Mouse (Mus musculus): ENCODE results near the gene Tbc1d1.

- no peak for TF ChIP-seq MAFK (IDR thresholded peaks at IDR 0.05; ENCODE audit: insufficient read depth, low read depth, low read length)
- TF ChIP-seq ZNF384 (IDR thresholded peaks at IDR 0.05; ENCODE audit: low read depth, low read length): no peak
- no peak for TF ChIP-seq CHD2 (IDR thresholded peaks at IDR 0.05; ENCODE audit: low read depth, low read length)
- TF ChIP-seq HCFC1 (IDR thresholded peaks at IDR 0.05; ENCODE audit: borderline replicate concordance, insufficient read depth, low read length): no peak
- TF ChIP-seq ZC3H11A (IDR thresholded peaks at IDR 0.05; ENCODE audit: borderline replicate concordance, low read depth, low read length): no peak
Measured at GRCm38 (mm10) chr5:64285289-64285688, 129.2 kb downstream of the Tbc1d1 start.

Data from ES-E14 (cell line).